Mouse (Mus musculus) ovary, postnatal 14 days (tissue): Measurements from ENCODE around the gene Abca14.

ENCODE experiments used
- DNase-seq: peaks from one replicate; pipeline ENCODE4 v3.0.0; 2022; ENCODE audit warnings: low spot score

The Abca14 gene

GRCm38 (mm10) chr7:120203789-120204188 lies at the start of gene Abca14:
Gene Abca14 (plus strand): TSS chr7:120203961.
- DNase-seq, result peak; percentile 81

GRCm38 (mm10) chr7:120156841-120157409 lies 46.8 kb upstream of the Abca14 start:
- DNase-seq, result no peak

- DNase-seq, result no peak
Observed at GRCm38 (mm10) chr7:120157575-120158061, 46.1 kb upstream of the Abca14 start.

GRCm38 (mm10) chr7:120158121-120158613 lies 45.6 kb upstream of the Abca14 start:
- DNase-seq, result no peak

GRCm38 (mm10) chr7:120163581-120164251 lies 40.0 kb upstream of the Abca14 start:
- no peak for DNase-seq

- DNase-seq, result no peak
Observed at GRCm38 (mm10) chr7:120172188-120172700, 31.5 kb upstream of the Abca14 start.

- DNase-seq, result no peak
Observed at GRCm38 (mm10) chr7:120173603-120174244, 30.0 kb upstream of the Abca14 start, which contains the start of gene Anks4b. Gene Anks4b (plus strand): TSS chr7:120173858.

- no peak for DNase-seq
Observed at GRCm38 (mm10) chr7:120174723-120175504, 28.8 kb upstream of the Abca14 start.

- DNase-seq, result no peak
Observed at GRCm38 (mm10) chr7:120177611-120178010, 26.1 kb upstream of the Abca14 start.

- no peak for DNase-seq
Observed at GRCm38 (mm10) chr7:120178935-120179334, 24.8 kb upstream of the Abca14 start.

- no peak for DNase-seq
Observed at GRCm38 (mm10) chr7:120180547-120180946, 23.2 kb upstream of the Abca14 start.

- DNase-seq, result no peak
Observed at GRCm38 (mm10) chr7:120181401-120182230, 22.1 kb upstream of the Abca14 start.

- no peak for DNase-seq
Observed at GRCm38 (mm10) chr7:120182891-120183290, 20.9 kb upstream of the Abca14 start.

GRCm38 (mm10) chr7:120188946-120189345 lies 14.8 kb upstream of the Abca14 start:
- DNase-seq, result no peak

- no peak for DNase-seq
Observed at GRCm38 (mm10) chr7:120189369-120190149, 14.2 kb upstream of the Abca14 start.

- no peak for DNase-seq
Observed at GRCm38 (mm10) chr7:120190150-120190665, 13.6 kb upstream of the Abca14 start.

GRCm38 (mm10) chr7:120192207-120192606 lies 11.6 kb upstream of the Abca14 start:
- DNase-seq, result no peak

GRCm38 (mm10) chr7:120192816-120193215 lies 10.9 kb upstream of the Abca14 start:
- no peak for DNase-seq

- no peak for DNase-seq
Observed at GRCm38 (mm10) chr7:120195207-120195606, 8.6 kb upstream of the Abca14 start.

GRCm38 (mm10) chr7:120201231-120201744 lies 2.5 kb upstream of the Abca14 start:
- DNase-seq, result no peak
